Mouse (Mus musculus) CH12.LX (cell line): ENCODE data around the gene Usp35. TPM values are rescaled to one million over a fixed set of nuclear protein-coding genes. Genes with fewer than 3 reads are reported as not detected.

ENCODE experiments used
- DNase-seq: peaks from one replicate; pipeline ENCODE4 v3.0.0-alpha.2; 2013; ENCODE audit errors: extremely low read depth
- H3K27ac ChIP-seq: 2 replicates; pipeline ENCODE4 v1.5.1; 2012; ENCODE audit warnings: low read depth, mild to moderate bottlenecking, control low read depth, moderate library complexity; ENCODE audit not compliant: insufficient read depth
- H3K27me3 ChIP-seq: replicated peaks from 2 replicates; pipeline ENCODE3; 2012; ENCODE audit warnings: inconsistent platforms
- H3K36me3 ChIP-seq, 2 experiments: replicated peaks in 1 of 2; 2 replicates each; pipeline versions ENCODE3 to v1.6.1; 2012; ENCODE audit warnings: inconsistent platforms in 1 of 2, low read length in 1 of 2, mild to moderate bottlenecking in 1 of 2, mixed read lengths in 1 of 2, moderate library complexity in 1 of 2; ENCODE audit not compliant: control insufficient read depth in 1 of 2, insufficient read depth in 1 of 2
- H3K4me1 ChIP-seq, 2 experiments: 2 replicates each; pipeline ENCODE4 v1.6.1; 2012; ENCODE audit warnings: inconsistent platforms in 1 of 2, moderate library complexity in 1 of 2; ENCODE audit not compliant: insufficient read depth in 2 of 2, control insufficient read depth in 1 of 2
- H3K4me2 ChIP-seq: 2 replicates; pipeline ENCODE4 v1.6.1; 2012; ENCODE audit warnings: low read depth, mild to moderate bottlenecking, control low read depth; ENCODE audit not compliant: poor library complexity, insufficient read depth, severe bottlenecking
- H3K4me3 ChIP-seq, 3 experiments: fragments of 150-350 bp in 1 of 3; sonication (generic) in 1 of 3; replicated peaks in 1 of 3; 2 replicates each; pipeline versions ENCODE3 to v1.5.1; 2011 to 2012; ENCODE audit warnings: low read depth in 2 of 3, low read length in 2 of 3, mild to moderate bottlenecking in 2 of 3, moderate library complexity in 2 of 3, control low read depth in 1 of 3, improper control_type of control experiment in 1 of 3, inconsistent platforms in 1 of 3, mixed read lengths in 1 of 3; ENCODE audit not compliant: poor library complexity in 1 of 3
- H3K79me2 ChIP-seq: replicated peaks from 2 replicates; pipeline ENCODE4 v1.6.1; 2012; ENCODE audit warnings: mild to moderate bottlenecking, moderate library complexity; ENCODE audit not compliant: control insufficient read depth, poor library complexity, insufficient read depth, severe bottlenecking; ENCODE audit errors: extremely low read depth
- H3K9ac ChIP-seq: 2 replicates; pipeline ENCODE4 v1.6.1; 2012; ENCODE audit warnings: low read depth, mild to moderate bottlenecking, control low read depth, moderate library complexity; ENCODE audit not compliant: insufficient read depth
- H3K9me3 ChIP-seq: replicated peaks from 2 replicates; pipeline ENCODE3; 2012; ENCODE audit warnings: low read length, inconsistent platforms, mixed read lengths
- BHLHE40 ChIP-seq: IDR thresholded peaks from 2 replicates; pipeline ENCODE4 v1.6.1; 2011; ENCODE audit warnings: mild to moderate bottlenecking, low read depth, low read length, improper control_type of control experiment
- CHD1 ChIP-seq: IDR thresholded peaks from 2 replicates; pipeline ENCODE4 v1.6.1; 2012; ENCODE audit warnings: low read depth, low read length, improper control_type of control experiment, inconsistent platforms
- CTCF ChIP-seq, 2 experiments: IDR thresholded peaks in 1 of 2; conservative IDR thresholded peaks in 1 of 2; 2 replicates each; pipeline ENCODE4 v1.5.1; 2011 to 2012; ENCODE audit warnings: low read depth in 2 of 2, low read length in 2 of 2, improper control_type of control experiment in 1 of 2, inconsistent platforms in 1 of 2, mild to moderate bottlenecking in 1 of 2, moderate library complexity in 1 of 2
- ELF1 ChIP-seq: IDR thresholded peaks from 2 replicates; pipeline ENCODE4 v1.6.1; 2014; ENCODE audit warnings: low read depth, mild to moderate bottlenecking, inconsistent platforms, low read length, improper control_type of control experiment
- ETS1 ChIP-seq: conservative IDR thresholded peaks from 2 replicates; pipeline ENCODE4 v1.6.1; 2012; ENCODE audit warnings: low read depth, mild to moderate bottlenecking, inconsistent platforms, low read length, improper control_type of control experiment, moderate library complexity
- IRF4 ChIP-seq: IDR thresholded peaks from 2 replicates; pipeline ENCODE4 v1.6.1; 2014; ENCODE audit warnings: low read depth, mild to moderate bottlenecking, inconsistent platforms, low read length, improper control_type of control experiment
- JUN ChIP-seq: IDR thresholded peaks from 2 replicates; pipeline ENCODE4 v1.6.1; 2011; ENCODE audit warnings: low read depth, mild to moderate bottlenecking, low read length, improper control_type of control experiment, moderate library complexity; ENCODE audit not compliant: insufficient read depth
- MAX ChIP-seq: IDR thresholded peaks from 2 replicates; pipeline ENCODE4 v1.6.1; 2011; ENCODE audit warnings: low read length, improper control_type of control experiment
- MAZ ChIP-seq: IDR thresholded peaks from 2 replicates; pipeline ENCODE4 v1.6.1; 2012; ENCODE audit warnings: low read depth, mild to moderate bottlenecking, inconsistent platforms, low read length, improper control_type of control experiment, moderate library complexity
- MXI1 ChIP-seq: IDR thresholded peaks from 2 replicates; pipeline ENCODE4 v1.6.1; 2011; ENCODE audit warnings: mild to moderate bottlenecking, low read depth, low read length, improper control_type of control experiment
- POLR2A ChIP-seq: IDR thresholded peaks from 2 replicates; pipeline ENCODE4 v1.6.1; 2011; ENCODE audit warnings: low read depth, mild to moderate bottlenecking, improper control_type of control experiment, low read length
- RAD21 ChIP-seq: IDR thresholded peaks from 2 replicates; pipeline ENCODE4 v1.6.1; 2011; ENCODE audit warnings: low read depth, mild to moderate bottlenecking, low read length, improper control_type of control experiment, moderate library complexity
- SMC3 ChIP-seq: IDR thresholded peaks from 2 replicates; pipeline ENCODE4 v1.6.1; 2011; ENCODE audit warnings: low read depth, low read length, improper control_type of control experiment
- UBTF ChIP-seq: IDR thresholded peaks from 2 replicates; pipeline ENCODE4 v1.6.1; 2012; ENCODE audit warnings: low read depth, mild to moderate bottlenecking, inconsistent platforms, low read length, improper control_type of control experiment, moderate library complexity
- USF2 ChIP-seq: conservative IDR thresholded peaks from 2 replicates; pipeline ENCODE4 v1.6.1; 2011; ENCODE audit warnings: low read depth, low read length, improper control_type of control experiment
- ZNF384 ChIP-seq: IDR thresholded peaks from 2 replicates; pipeline ENCODE4 v1.6.1; 2012; ENCODE audit warnings: low read depth, low read length, improper control_type of control experiment, inconsistent platforms
- dilution Hi-C: fragments of 300-500 bp; cut with MboI; formaldehyde crosslinking; loops from 2 replicates; pipeline ENCODE4 v1.14.3; 2020; ENCODE audit warnings: low sequenced_read_pairs; ENCODE audit not compliant: extremely low pct_unique_long_range_greater_than_20kb, extremely low pct_ligation_motif_present
- in situ Hi-C: fragments of 300-500 bp; cut with MboI; formaldehyde crosslinking; loops from 3 replicates; pipeline ENCODE4 v1.14.3; 2019; ENCODE audit warnings: low sequenced_read_pairs, low pct_ligation_motif_present, low pct_unique_long_range_greater_than_20kb, mixed read lengths
- polyA plus RNA-seq: library from polyadenylated mRNA; unstranded; fragments of >175 nt; gene quantifications from 2 replicates; pipeline ENCODE4 v1.2.1, GENCODE M21; 2012; ENCODE audit warnings: low read depth; ENCODE audit not compliant: insufficient read length
- total RNA-seq, 2 experiments: library from RNA; depleted of rRNA; stranded (reverse); fragments of 300-350 nt in 1 of 2; fragments of >200 nt in 1 of 2; gene quantifications; 2 replicates each; pipeline ENCODE4 v1.2.3; 2012 to 2014

The Usp35 gene
- total and polyA plus RNA-seq, 3 experiments = 1.2 to 1.8 (median 1.3) TPM

- Histone ChIP-seq H3K9ac (no peak overlapping the region), H3K36me3 (peaks cover 0 to 33% of the 10 kb centered on the region in 2 experiments), H3K4me3 (no peak overlapping the region), H3K27ac (no peak overlapping the region), H3K4me1 (no peaks in the 10 kb centered on the region), H3K27me3 (no peaks in the 10 kb centered on the region), H3K4me2 (no peak overlapping the region), H3K9me3 (no peaks in the 10 kb centered on the region), H3K79me2 (no peaks in the 10 kb centered on the region)
- in situ Hi-C loops = no loop called here
- dilution Hi-C loops = no loop called here
- DNase-seq = no peak
- no peak for TF ChIP-seq ETS1
Measured at GRCm38 (mm10) chr7:97325156-97325985, 6.4 kb downstream of the Usp35 start.

- no peak overlapping the region for H3K4me3 ChIP-seq
- dilution Hi-C loops = no loop called here
- no peak for TF ChIP-seq CTCF (conservative IDR thresholded peaks at IDR 0.05 in 1 of 2, IDR thresholded peaks at IDR 0.05 in 1 of 2; ENCODE audit: low read depth in 2 of 2, low read length in 2 of 2)
- TF ChIP-seq CHD1 = no peak
- TF ChIP-seq ZNF384 = no peak
- TF ChIP-seq IRF4 = no peak
- TF ChIP-seq UBTF = no peak
- no peak for TF ChIP-seq MXI1
- no peak for TF ChIP-seq JUN
- TF ChIP-seq MAZ = no peak
- TF ChIP-seq BHLHE40 = no peak
- TF ChIP-seq USF2 = no peak
- no peak for TF ChIP-seq POLR2A
- TF ChIP-seq, all 38 proteins: peak for 0
- H3K9me3 ChIP-seq = no peaks in the 10 kb centered on the region
- H3K4me2 ChIP-seq = no peak overlapping the region
- H3K79me2 ChIP-seq = no peaks in the 10 kb centered on the region
- H3K27me3 ChIP-seq = no peaks in the 10 kb centered on the region
- H3K9ac ChIP-seq = no peak overlapping the region
- H3K4me1 ChIP-seq = no peaks in the 10 kb centered on the region
- in situ Hi-C loops = no loop called here
- peaks cover 0 to 38% of the 10 kb centered on the region in 2 experiments for H3K36me3 ChIP-seq
- no peak overlapping the region for H3K27ac ChIP-seq
- DNase-seq = no peak
Measured at GRCm38 (mm10) chr7:97324342-97324741, 7.5 kb downstream of the Usp35 start.

- in situ Hi-C loops = no loop called here
- Histone ChIP-seq H3K36me3 (peaks cover 0 to 24% of the 10 kb centered on the region in 2 experiments), H3K4me2 (no peak overlapping the region), H3K4me1 (no peaks in the 10 kb centered on the region), H3K27me3 (no peaks in the 10 kb centered on the region), H3K4me3 (no peak overlapping the region)
- dilution Hi-C loops = no loop called here
- TF ChIP-seq ELF1 = no peak
- no peak for TF ChIP-seq MAX
- TF ChIP-seq POLR2A = no peak
- TF ChIP-seq RAD21 = no peak
- TF ChIP-seq SMC3 = no peak
- TF ChIP-seq, all 38 proteins: peak for 0
- no peaks in the 10 kb centered on the region for H3K9me3 ChIP-seq
- H3K79me2 ChIP-seq = no peaks in the 10 kb centered on the region
- no peak overlapping the region for H3K9ac ChIP-seq
- H3K27ac ChIP-seq = no peak overlapping the region
- no peak for DNase-seq
Measured at GRCm38 (mm10) chr7:97317706-97318105, 14.1 kb downstream of the Usp35 start.
